Mouse (Mus musculus) naive thymus-derived CD4-positive, alpha-beta T cell, adult 2 months (primary cell): ENCODE data around the gene Esrrg.

Experiments used
- DNase-seq: peaks from one replicate; pipeline ENCODE4 v3.0.0-alpha.2; 2011; ENCODE audit warnings: low read depth

Gene Esrrg

DNA sequence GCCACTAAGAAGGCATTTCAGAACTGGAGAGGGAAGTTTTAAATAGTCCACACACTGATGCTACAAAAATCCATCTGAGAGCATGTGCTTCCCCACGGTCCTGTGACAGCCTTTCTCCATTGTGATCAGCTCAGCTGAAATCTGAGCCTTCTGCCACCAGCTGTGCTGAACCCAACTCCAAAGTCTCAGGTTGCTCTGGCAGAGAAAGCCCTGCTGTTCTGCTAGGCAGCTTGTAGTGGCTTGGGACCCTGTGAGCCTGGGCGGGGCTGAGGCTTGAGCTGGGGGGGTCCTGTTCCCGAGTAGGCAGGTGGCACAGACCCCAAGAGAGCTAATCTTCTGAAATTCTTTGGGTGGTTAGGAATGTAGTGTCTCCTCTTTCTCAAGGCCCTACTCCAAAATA, 299.3 kb downstream of the Esrrg start:
- no peak for DNase-seq

DNA sequence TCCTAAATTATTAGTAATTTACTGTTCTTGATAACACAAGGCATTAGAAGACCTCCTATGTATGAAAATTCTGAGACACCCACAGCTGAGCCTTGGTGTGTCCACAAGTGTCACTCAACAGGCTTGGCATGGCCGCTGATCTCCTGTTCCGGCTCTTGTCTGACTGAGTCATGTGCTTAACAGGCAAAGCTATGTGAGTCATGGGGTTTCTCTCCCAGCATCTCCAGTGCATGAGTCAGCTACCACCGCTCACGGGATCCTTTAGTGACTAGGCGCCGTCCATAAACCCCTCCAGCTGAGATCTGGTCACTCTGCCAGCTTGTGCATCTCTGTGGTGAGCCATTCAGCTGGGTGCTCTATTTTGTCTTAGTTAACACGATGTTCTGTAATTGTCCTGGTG, 302.1 kb downstream of the Esrrg start:
- DNase-seq: no peak

DNA sequence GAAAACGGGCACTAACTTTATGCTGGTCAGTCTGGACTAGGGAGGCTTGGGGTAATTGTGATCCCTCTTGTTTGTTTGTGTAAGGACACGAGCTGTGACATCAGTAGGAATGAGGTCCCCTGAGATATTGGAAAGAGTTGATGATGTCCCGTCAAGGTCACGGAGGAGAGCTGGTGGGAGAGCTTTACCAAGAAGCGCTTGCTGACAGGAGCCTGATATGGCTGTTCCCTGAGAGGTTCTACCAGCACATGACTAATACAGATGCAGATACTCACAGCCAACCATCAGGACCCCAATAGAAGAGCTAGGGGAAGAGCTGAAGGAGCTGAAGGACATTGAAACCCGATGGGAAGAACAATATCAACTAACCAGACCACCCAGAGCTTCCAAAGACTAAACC, 302.6 kb downstream of the Esrrg start:
- no peak for DNase-seq

DNA sequence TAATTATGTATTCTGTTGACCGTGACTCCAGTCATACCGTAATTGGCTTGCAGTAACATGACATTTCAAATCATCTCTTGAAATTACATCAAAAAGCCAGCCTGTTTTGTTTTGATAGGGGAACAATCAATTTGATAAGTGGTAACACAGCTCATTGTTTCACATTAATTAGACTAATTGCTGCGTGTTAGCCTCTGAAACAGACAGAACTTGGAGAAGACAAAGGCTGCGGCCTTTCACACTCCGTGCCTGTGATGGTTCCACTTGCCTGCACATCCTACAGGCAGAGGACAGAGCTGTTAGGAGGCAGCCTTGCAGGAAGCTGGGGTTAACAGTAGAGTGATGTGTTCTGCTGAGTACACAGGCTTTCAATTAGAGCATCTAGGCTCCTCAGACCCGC, 309.7 kb downstream of the Esrrg start:
- DNase-seq: no peak

DNA sequence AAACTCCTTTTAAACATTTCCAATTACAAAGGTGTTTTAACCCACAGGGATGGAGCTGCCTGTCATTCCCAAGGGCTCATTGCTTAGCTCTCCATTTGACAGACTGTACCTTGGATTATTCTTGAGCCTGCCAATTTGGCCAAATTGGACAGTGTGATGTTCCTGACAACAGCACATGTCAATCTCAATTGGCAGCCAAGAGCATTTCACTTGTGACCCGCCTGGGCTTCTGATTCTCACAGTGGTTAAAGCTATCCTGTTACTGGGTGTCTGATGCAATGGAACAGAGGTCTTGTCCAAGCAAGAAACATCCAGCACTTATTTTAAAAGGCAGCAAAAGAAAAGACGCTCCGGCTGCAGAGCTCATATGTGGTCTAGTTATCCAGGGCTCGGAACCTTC, 310.3 kb downstream of the Esrrg start:
- DNase-seq: no peak

DNA sequence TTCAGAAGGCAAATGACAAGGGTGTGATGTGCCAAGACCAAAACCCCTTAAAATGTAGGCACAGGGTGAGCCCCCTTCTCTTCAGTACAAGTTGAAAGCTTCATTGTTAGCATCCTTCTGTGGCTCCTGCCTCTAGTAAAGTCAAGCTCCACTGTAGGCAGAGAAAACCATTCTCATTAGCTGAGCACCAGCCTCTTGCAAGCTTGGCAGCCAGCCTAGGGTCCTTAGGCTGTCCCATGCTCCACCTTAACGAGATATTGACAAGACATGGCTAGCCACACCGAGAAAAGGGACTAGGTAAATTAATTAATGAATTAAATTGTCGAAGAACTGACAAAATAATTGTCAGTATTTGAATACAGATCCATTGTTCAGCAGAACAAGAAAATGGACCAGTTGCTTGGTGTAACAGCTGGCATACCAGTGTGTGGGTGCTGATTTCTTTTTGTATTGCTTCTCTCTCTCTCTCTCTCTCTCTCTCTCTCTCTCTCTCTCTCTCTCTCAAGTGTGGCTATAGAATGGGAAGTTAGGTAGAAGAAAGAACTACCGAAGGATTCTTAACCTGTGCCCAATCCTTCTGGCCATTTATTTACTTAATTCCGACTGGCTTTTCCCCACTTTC, 311.7 kb downstream of the Esrrg start:
- DNase-seq: no peak

DNA sequence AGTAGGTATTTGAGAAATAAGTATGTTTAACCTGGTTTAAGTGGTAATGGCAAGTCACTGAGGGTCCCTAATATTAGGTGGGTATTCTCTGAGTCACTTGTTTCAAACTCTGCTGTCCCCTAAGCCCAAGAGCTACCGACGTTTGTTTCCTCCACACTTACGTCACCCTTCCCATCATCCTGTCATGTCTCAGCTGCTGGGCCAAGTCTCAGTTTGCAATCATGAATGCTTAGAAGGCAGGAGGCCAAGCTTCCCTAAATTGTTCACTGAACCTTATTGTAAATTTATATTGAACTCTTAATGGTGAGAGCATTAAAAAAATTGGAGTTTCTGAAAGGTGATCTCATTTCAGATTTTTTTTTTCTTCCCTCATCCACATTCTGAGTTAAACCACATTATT, 322.6 kb downstream of the Esrrg start:
- no peak for DNase-seq

DNA sequence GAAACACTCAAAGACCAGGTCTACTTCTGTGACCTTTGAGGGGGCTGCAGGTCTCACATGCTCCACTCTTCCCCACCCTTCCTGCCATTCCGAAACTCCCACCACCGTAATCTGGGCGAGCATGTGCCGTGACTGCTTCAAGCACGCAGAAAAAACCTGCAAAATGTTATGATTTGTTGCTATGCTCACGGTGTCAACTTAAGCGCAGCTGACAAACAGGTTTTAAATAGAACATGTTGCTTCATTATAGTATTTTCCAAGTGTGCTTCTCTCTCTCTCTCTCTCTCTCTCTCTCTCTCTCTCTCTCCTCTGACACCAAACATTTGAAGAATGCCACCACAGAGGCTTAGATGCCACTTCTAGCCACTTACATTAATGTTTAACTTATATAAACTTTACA, 330.1 kb downstream of the Esrrg start:
- no peak for DNase-seq

DNA sequence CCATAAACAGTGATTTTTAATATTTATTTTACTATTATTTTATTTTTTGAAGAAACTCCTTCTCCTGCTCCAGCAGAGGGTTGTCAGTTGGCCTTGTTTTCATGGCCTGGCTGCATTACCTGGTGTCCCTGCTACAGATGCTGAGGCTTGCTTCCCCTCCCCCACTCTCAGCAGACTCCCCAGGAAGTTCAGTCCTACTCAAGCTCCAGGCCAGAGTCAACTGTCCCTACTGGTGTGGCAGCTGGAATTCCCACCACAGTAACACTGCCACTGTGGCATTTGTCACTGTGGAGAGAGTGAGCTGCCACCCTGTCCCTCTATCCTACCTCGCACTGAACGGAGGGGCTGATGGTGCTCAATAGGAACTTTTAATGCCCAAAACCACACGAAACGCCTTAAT, 330.5 kb downstream of the Esrrg start:
- DNase-seq: no peak

DNA sequence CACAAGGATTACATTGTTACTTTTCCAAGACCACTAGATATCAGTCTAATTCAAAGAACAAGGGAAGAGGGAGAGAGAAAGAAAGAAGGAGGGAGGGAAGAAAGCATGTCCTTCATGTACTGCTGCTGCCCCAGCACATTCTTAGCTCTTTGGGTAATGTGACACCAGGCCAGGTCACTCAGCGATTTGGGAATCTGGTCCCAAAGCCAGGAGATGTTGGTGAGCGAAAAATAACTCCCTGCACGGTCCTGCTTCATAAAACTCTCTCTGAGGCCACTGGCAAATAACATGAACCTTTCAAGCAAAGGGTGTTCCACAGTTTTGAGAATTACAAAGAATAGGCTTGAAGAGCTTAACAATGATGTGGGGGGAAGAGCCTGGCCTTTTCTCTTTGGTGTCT, 342.9 kb downstream of the Esrrg start:
- DNase-seq: no peak

DNA sequence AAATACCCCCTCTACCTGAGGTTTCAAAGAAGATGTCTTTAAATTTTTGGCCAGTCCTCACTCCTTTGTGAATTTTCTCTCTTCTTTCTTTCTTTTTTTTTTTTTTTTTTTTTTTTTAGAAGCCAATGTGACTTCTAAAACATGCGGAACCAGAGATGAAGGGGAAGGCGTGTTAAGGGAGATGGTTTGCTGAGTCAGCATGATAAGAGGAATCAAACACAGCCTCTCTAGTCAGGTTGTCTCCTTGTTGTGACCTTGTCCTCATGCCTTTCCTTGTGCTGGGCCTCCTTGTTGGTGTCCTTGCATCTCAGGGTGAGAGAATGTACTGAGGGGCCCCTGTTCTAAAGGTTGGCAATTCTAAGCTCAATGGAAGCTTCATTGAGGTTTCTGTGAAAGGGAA, 348.1 kb downstream of the Esrrg start:
- no peak for DNase-seq

DNA sequence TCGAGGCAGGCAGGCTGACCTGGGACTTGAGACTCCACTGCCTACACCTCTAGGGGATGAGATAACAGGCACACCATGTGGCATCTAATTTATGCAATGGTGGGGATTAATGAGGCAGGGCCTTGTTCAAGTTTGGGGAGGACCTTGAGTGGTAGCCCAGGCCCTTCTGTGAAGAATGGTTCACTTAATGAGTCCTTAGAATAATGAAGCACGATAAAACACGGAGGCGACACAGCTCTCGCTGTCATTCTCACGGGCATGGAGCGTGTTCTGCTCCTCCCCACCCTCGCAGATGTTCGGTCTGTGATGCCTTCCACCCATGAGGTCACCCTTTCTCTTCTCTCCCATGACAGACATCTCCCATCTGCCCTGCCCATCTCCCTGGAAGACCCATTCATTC, 350.6 kb downstream of the Esrrg start:
- DNase-seq: no peak

DNA sequence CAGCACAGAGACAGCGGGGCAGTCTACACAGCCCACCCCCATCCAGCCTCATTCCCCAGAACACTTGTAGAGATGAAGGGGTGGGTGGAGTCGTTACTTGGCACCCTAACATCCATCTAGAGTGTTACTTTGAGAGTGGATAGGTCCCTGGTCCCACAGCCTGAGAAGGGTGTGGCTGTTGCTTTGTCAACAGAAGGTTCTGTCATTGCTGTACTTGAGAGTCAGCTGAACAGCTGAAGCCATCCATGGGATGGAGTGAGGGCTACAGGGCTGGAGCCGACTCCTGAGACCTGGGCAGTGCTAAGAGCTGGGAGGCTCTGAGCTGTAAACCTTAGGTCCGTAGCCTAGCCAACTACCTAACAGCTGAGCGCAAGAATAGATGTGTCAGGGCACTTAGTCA, 352.9 kb downstream of the Esrrg start:
- no peak for DNase-seq

DNA sequence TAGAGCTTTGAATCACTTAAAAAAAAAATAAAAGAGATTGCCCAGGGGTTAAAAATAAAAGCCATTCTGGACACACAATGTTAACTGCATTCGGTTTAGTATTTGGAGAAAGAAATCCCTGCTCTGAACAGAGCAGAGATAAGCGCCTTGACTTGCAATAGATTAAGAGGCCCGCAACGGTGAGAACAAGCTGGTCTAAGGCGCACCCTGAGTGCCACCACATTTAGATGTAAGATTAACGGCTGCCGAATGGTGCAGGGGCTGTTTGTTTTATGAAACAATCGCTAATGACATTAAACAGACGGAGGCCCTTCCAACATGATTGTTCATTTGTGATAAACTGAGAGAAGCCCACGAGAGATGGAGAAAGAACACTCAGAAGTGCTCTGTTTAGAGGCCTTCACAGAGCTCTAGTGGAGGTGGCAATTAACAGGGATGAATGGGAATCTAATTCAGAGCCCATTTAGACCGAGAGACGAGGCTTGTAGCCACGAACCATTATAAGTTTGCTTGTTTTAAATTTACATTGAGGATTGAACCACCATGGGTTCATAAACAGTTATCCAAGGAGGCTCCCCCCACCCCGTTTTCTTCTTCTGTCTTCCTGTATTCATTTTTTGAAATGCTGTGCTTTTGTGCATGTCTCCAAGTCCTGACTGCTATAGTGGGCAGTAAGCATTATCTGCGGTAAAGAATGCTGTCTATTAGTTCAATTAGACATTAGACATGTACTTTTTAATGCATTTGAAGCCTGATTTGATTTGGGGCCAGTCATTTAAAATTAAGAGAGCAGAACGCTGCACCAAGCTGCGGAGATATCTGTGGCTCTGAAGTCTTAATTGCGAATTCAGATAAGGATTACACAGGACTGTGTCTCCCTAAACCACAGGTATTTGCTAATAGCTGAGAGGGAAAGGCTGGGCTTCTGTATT, 356.5 kb downstream of the Esrrg start:
- DNase-seq: no peak

DNA sequence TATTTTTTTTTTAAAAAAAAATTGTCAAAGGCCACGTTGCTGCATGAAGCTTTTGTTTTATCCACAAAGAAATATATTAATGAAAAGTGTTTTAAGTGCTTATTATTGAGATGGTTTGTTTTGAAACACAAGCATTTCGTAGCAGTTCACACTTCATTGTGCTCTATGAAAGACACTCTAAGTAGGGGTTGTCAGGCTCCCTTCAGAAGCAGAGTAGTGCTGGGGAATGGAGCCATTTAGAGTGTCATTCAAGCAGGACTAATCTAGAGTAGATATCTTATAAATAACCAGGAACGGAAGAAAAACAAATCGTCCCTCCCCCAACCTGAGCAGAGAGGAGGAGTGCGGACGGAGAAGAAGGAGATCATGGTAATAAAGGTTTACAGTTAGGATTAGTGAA, 357.3 kb downstream of the Esrrg start:
- DNase-seq: no peak

DNA sequence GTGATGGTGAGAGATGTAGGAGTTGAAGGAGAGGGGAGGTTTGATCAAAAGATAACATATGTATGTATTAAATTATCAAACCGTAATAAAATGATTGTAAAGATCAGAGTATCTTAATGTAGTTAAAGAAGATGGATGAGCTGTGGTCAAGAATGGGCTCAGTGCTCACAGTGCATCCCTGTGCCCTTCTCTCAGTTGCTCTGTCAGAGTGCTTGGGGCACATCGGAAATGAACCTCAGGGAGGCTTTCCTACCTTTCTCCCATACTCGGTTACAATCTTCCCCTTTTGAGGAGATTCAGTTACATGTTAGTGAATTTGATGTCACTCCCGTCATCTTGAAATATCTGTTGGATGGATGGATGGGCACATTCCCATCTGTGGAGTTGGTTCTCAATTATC, 359.8 kb downstream of the Esrrg start:
- no peak for DNase-seq

DNA sequence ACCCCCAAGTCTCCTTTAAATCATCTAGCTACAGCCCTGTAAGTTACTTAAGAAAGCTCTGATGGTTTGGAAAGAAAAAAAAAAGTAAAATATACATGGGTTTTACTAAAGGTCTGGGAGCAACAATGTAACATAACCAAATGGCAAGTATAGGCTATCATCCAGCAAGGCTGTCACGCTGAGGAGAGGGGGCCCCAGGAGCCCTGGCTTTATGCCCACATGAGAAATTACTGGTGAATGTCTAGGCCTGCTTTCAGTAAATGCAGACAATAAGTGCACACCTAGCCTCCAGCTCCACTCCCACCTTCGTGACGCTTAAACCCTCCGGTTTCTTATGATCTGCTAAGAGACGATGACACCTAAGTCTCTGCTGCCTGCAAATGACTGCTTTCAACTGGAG, 360.9 kb downstream of the Esrrg start:
- DNase-seq: no peak

DNA sequence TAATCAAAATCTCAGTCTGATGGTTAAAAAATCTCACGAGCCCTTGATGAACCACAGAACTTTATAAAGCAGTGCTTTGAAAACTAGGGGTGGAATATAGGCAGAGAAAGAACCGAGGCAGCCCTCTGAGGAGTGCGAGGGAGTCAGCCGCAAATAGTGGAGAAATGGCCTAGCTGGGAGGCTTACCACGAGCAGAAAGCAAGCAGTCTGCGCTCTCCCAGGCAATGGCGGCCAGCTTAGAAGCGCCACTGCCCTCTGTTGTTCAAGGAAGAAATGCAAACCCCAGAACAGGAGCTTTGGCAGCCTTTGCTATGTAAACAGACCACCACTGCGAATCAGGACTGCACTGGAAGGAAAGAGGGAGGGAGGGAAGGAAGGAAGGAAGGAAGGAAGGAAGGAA, 365.8 kb downstream of the Esrrg start:
- DNase-seq: no peak

DNA sequence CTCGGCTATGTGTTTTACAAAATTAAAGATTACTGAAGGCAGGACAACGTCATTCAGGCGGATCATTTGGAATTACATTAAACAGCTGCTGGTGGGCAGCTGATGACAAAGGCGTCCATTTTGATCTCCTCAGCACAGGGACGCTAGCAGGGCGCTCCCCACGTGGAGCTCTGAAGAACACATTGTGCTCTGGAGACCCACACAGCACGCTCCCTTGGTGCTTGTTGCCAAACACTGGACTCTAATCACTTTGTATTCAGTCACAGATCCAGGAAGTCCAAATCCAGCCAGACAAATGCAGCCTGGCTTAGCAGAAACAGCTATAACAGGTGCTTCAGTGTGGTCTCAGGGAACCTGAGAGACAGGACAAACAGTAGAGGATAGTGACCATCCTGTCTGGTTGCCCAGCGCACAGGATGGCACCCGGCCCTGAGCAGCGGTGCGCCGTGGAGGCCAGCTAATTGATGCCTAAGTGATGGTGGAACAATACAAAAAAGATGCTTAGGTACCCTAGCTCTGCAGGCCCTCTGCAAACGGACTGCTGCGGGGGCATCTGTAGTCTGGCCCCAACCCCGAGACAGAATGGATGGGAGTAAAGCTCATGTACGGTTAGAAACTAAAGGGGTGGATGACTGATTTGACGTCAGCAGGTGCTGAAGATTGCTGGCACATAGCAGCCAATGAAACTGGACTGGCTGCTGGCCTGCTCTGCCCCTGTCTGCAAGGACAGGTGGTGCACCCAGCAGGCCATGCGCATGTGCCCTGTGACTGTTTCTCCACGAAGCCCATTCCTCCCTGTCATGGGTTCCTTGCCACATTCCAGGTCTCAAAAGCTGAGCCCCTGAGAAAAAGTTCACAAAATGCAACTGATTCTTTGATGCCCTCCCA, 367.1 kb downstream of the Esrrg start:
- DNase-seq: no peak

DNA sequence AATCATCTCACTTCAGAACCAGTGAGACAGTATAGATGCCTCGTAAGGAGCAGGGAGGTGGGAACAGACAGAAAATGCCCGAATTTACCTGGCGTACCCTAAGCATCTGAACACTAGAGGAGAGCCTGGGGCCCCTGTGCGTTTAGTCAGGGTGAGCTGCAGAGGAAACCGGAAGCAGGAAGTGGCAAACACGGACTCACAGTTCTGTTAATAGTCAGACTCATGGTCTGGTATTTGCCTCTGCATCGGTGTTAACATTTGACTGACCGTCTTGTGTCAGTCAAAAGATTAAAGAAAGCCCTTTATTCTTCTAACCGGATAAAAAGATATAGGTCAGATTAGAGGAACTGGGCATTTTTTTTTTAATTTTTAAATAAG, 367.8 kb downstream of the Esrrg start:
- no peak for DNase-seq

DNA sequence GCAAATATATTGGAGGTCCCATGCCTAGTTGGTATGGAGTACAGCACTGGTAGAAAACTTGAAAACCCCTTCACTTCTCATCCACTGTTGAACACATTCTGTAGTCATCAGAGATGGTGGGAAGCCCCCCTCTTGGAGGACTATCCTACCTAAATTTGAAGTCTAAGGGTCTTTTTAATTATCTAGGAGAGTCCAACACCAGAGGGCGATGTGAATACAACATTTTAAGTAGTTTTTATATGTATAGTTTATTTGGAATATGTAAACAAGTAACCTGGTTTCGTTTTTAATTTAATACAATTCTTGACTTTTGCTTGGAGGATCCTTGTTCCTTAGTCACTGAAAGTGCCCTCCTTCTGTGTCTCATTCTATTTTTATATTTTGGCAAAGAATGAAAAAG, 372.4 kb downstream of the Esrrg start:
- no peak for DNase-seq

DNA sequence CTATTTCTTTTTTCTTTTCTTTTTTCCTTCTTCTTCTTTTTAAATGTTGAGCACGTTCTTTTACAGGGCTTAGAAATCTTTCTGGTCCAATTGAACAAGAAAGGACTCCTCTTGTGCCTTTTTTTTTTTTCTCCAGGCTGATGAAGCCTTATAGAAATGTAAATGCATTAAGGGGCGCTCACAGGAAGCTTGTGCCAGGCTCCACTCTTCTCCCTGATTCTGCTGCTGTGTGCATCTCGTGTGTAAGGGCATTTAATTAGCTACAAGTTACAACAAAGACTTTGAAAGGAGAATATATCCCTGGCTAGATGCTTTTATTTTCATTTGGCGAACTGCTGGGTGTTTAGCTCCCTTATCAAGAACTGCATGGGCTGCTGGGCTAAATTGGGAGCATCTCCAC, 374.6 kb downstream of the Esrrg start:
- no peak for DNase-seq

DNA sequence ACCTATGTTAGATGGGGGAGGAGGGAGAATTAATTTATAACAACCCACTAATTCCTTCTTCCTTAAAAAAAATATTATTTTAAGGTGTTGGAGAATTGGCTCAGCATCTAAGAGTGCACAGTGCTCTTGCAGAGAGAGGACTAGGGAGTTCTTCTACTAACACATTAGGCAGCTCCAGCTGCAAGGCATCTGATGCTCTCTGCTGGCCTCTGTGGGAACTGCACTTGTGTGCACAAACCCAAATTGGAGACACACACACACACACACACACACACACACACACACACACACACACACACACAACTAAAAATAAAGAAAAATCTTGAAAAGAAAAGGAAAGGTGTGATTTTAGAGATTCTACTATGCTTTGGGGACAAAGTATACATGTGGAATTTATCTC, 381.6 kb downstream of the Esrrg start:
- no peak for DNase-seq
